Mouse (Mus musculus): ENCODE results near the gene Zfp799. TPM values are rescaled to one million over a fixed set of nuclear protein-coding genes. Genes with fewer than 3 reads are reported as not detected.
"Not testable (repeated sequence)": the region's sequence is repeated elsewhere in the genome, so short reads cannot be mapped to it uniquely, and the experiment has no call there.

The Zfp799 gene
- polyA plus RNA-seq (2016; fragmentation: Nextera tagmentation; extraction: Ambion mirVana) = 19.9 and 21.8 TPM in 2 replicates

GRCm38 (mm10) chr17:32829540-32830417 is at the start of gene Zfp799:
Zfp799 (minus strand) TSS chr17:32830261.
- no peaks in the 10 kb centered on the region for H3K27me3 ChIP-seq
- peak within 1 kb of the TSS; percentile 80 for H3K4me3 ChIP-seq (replicated peaks)
- peaks cover 6% of the 10 kb centered on the region for H3K4me1 ChIP-seq (replicated peaks)
- H3K4me2 ChIP-seq = peak within 1 kb of the TSS; percentile 73
- ATAC-seq (ENCODE audit: insufficient number of reproducible peaks, insufficient read depth, low FRiP score, low TSS enrichment, low read depth) = peak; percentile 95
- no peaks in the 10 kb centered on the region for H3K9me3 ChIP-seq
- peaks cover 25% of the 10 kb centered on the region for H3K36me3 ChIP-seq
- peak within 1 kb of the TSS; percentile 94 for H3K9ac ChIP-seq (replicated peaks)
- 2% methylated on average over 30 of the region's 35 CpGs for WGBS
- H3K27ac ChIP-seq = peak within 1 kb of the TSS; percentile 80

GRCm38 (mm10) chr17:32878773-32879172 is 48.7 kb upstream of the Zfp799 start:
- no peak overlapping the region for H3K9ac ChIP-seq (replicated peaks)
- no peak for ATAC-seq (ENCODE audit: insufficient number of reproducible peaks, insufficient read depth, low FRiP score, low TSS enrichment, low read depth)
- WGBS = 94% methylated on average over 11 of the region's 11 CpGs
- H3K27ac ChIP-seq = no peak overlapping the region
- peaks cover 17% of the 10 kb centered on the region for H3K4me1 ChIP-seq (replicated peaks)
- H3K4me3 ChIP-seq (replicated peaks) = no peak overlapping the region
- H3K4me2 ChIP-seq = no peak overlapping the region
- 0 out of 2 replicates have a peak, but pooled peaks cover 4% of the 10 kb centered on the region for H3K9me3 ChIP-seq
- no peaks in the 10 kb centered on the region for H3K27me3 ChIP-seq
- peaks cover 43% of the 10 kb centered on the region for H3K36me3 ChIP-seq

- Histone ChIP-seq H3K4me1 (replicated peaks) (peaks cover 17% of the 10 kb centered on the region), H3K4me3 (replicated peaks) (peak overlapping the region; percentile 24), H3K27me3 (no peaks in the 10 kb centered on the region), H3K27ac (no peak overlapping the region), H3K36me3 (peaks cover 31% of the 10 kb centered on the region), H3K9me3 (0 out of 2 replicates have a peak, but pooled peaks cover 4% of the 10 kb centered on the region), H3K9ac (replicated peaks) (peak overlapping the region; percentile 42; the same call in 1 of the 2 replicates), H3K4me2 (peak overlapping the region; percentile 54)
- ATAC-seq (ENCODE audit: insufficient number of reproducible peaks, insufficient read depth, low FRiP score, low TSS enrichment, low read depth) = no peak
- 4% methylated on average over 22 of the region's 22 CpGs for WGBS
Measured at GRCm38 (mm10) chr17:32877471-32878171, 47.6 kb upstream of the Zfp799 start.

GRCm38 (mm10) chr17:32872696-32873095 is 42.6 kb upstream of the Zfp799 start:
- WGBS = 67% methylated on average over 5 of the region's 5 CpGs
- H3K9ac ChIP-seq (replicated peaks) = no peak overlapping the region
- no peaks in the 10 kb centered on the region for H3K9me3 ChIP-seq
- no peaks in the 10 kb centered on the region for H3K36me3 ChIP-seq
- peaks cover 14% of the 10 kb centered on the region for H3K4me1 ChIP-seq (replicated peaks)
- no peak overlapping the region for H3K27ac ChIP-seq
- no peak overlapping the region for H3K4me3 ChIP-seq (replicated peaks)
- no peak overlapping the region for H3K4me2 ChIP-seq
- ATAC-seq (ENCODE audit: insufficient number of reproducible peaks, insufficient read depth, low FRiP score, low TSS enrichment, low read depth) = no peak
- H3K27me3 ChIP-seq = no peaks in the 10 kb centered on the region

- Histone ChIP-seq H3K36me3 (no peaks in the 10 kb centered on the region), H3K27ac (no peak overlapping the region), H3K9me3 (no peaks in the 10 kb centered on the region), H3K4me2 (no peak overlapping the region), H3K27me3 (no peaks in the 10 kb centered on the region), H3K9ac (replicated peaks) (no peak overlapping the region), H3K4me1 (replicated peaks) (peaks cover 8% of the 10 kb centered on the region), H3K4me3 (replicated peaks) (no peak overlapping the region)
- WGBS = 70% methylated on average over 4 of the region's 4 CpGs
- no peak for ATAC-seq (ENCODE audit: insufficient number of reproducible peaks, insufficient read depth, low FRiP score, low TSS enrichment, low read depth)
Measured at GRCm38 (mm10) chr17:32872091-32872490, 42.0 kb upstream of the Zfp799 start.

DNA sequence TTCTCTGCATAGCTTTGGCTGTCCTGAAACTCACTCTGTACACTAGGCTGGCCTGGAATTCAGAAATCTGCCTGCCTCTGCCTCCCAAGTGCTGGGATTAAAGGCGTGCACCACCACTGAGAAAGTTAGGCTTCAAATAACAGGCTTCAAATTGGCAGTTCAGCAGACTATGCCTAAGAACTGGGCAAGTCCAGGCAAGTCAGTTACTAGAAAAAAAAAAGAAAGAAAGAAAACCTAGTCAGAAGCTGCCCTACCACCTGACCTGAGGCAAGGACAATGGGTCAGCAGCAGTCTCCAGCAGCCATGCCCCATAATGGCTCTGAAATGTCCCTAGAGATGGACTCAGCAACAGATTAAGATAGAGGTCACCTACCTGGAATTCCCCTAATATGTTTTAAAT is 41.4 kb upstream of the Zfp799 start:
- Histone ChIP-seq H3K9ac (replicated peaks) (no peak overlapping the region), H3K4me1 (replicated peaks) (peaks cover 2% of the 10 kb centered on the region; the same call in 1 of the 2 replicates), H3K27ac (no peak overlapping the region), H3K9me3 (no peaks in the 10 kb centered on the region), H3K4me2 (no peak overlapping the region), H3K36me3 (no peaks in the 10 kb centered on the region), H3K27me3 (no peaks in the 10 kb centered on the region), H3K4me3 (replicated peaks) (no peak overlapping the region)
- 84% methylated on average over 1 of the region's 1 CpGs for WGBS
- no peak for ATAC-seq (ENCODE audit: insufficient number of reproducible peaks, insufficient read depth, low FRiP score, low TSS enrichment, low read depth)

GRCm38 (mm10) chr17:32867266-32867665 is 37.2 kb upstream of the Zfp799 start:
- not testable (repeated sequence) for H3K27me3 ChIP-seq; H3K4me3 ChIP-seq (replicated peaks); H3K4me2 ChIP-seq; H3K9me3 ChIP-seq; H3K4me1 ChIP-seq (replicated peaks); H3K9ac ChIP-seq (replicated peaks); H3K36me3 ChIP-seq; H3K27ac ChIP-seq; ATAC-seq (ENCODE audit: insufficient number of reproducible peaks, insufficient read depth, low FRiP score, low TSS enrichment, low read depth)
- 55% methylated on average over 5 of the region's 7 CpGs for WGBS

DNA sequence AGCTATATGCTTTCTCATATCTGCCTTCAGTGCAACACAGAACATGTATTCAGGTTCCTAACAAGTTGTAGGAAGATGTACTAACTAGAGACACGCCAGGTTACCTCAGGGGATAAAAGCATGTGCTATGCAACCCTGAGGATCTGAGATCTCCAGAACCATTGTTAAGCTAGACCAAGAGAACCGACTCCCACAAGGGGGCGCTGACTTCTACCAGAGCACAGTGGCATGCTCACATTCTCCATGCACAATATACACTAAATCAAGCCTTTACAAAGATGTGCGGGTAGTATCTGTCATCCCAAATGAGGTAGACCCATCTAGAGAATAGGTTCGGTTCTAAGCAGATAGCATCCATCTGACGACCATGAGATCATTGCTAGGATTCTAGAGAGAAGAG is 26.7 kb upstream of the Zfp799 start:
- WGBS = 63% methylated on average over 4 of the region's 6 CpGs
- not testable (repeated sequence) for H3K4me3 ChIP-seq (replicated peaks); H3K36me3 ChIP-seq; H3K27ac ChIP-seq; H3K27me3 ChIP-seq; H3K9ac ChIP-seq (replicated peaks); H3K9me3 ChIP-seq; ATAC-seq (ENCODE audit: insufficient number of reproducible peaks, insufficient read depth, low FRiP score, low TSS enrichment, low read depth); H3K4me1 ChIP-seq (replicated peaks); H3K4me2 ChIP-seq

DNA sequence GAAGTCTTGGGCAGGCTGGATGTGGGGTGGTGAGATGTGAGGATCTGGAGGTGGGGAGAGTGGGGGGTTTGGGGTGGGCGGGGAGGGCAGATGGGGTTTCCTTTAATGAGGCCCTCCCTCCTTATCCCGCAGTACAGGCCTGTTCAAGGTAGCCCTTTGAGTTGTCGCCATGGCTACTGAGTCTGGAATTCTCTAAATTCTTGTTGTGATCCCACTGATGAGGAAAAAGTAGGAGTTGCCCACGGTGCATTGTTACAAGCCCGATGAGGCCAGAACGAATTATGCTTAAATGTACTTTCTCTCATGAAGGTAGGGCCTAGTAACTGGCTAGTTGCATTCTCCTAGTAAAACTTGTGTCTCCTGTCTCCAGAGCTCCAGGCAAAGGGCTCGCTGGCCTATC is 21.5 kb upstream of the Zfp799 start:
- H3K36me3 ChIP-seq = no peaks in the 10 kb centered on the region
- no peak overlapping the region for H3K9ac ChIP-seq (replicated peaks)
- no peaks in the 10 kb centered on the region for H3K27me3 ChIP-seq
- H3K4me1 ChIP-seq (replicated peaks) = no peaks in the 10 kb centered on the region
- H3K27ac ChIP-seq = no peak overlapping the region
- ATAC-seq (ENCODE audit: insufficient number of reproducible peaks, insufficient read depth, low FRiP score, low TSS enrichment, low read depth) = no peak
- H3K4me2 ChIP-seq = no peak overlapping the region
- no peak overlapping the region for H3K4me3 ChIP-seq (replicated peaks)
- 61% methylated on average over 7 of the region's 7 CpGs for WGBS
- H3K9me3 ChIP-seq = no peaks in the 10 kb centered on the region

- H3K4me1 ChIP-seq (replicated peaks) = no peaks in the 10 kb centered on the region; the same call in 1 of the 2 replicates
- no peak overlapping the region for H3K27ac ChIP-seq
- H3K4me2 ChIP-seq = no peak overlapping the region
- H3K9me3 ChIP-seq = peaks cover 8% of the 10 kb centered on the region; the same call in 1 of the 2 replicates
- no peak overlapping the region for H3K9ac ChIP-seq (replicated peaks)
- no peaks in the 10 kb centered on the region for H3K27me3 ChIP-seq
- ATAC-seq (ENCODE audit: insufficient number of reproducible peaks, insufficient read depth, low FRiP score, low TSS enrichment, low read depth) = no peak
- no peaks in the 10 kb centered on the region for H3K36me3 ChIP-seq
- H3K4me3 ChIP-seq (replicated peaks) = no peak overlapping the region
- 84% methylated on average over 2 of the region's 2 CpGs for WGBS
Measured at GRCm38 (mm10) chr17:32841388-32841787, 11.3 kb upstream of the Zfp799 start.

DNA sequence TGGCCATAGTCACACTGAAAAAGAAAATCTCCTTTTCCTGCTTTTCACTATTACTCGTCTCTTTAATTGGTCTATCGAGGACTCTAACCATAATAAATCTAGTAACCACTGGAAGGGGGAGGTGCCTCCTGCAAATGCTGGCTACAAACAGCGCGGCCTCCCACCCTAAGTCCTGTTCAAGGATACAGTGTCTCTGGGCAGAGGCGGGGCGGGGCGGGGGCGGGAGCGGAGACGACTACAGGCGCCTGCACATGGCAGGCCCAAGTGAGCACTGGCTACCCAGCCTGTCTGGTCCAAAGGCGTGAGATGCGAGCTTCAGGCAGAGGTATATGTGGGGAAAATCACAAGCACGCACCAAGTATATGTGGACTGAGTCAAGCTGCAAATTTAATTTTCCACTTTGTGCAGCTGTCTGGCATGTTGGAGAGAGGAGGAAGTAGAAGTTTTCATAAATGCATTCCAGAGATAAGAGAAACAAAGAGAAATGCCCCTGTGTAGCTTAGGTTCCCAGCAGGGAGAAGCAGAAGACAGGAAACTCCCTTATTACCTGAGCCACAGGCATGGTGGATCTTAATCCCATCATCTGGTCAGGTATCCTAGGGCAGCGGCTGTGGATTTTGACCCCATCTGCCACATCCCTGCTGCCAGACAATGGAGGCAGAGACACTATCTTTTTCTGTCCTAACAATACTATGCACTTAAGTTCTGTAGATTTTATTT is 9.2 kb upstream of the Zfp799 start:
- no peak overlapping the region for H3K4me3 ChIP-seq (replicated peaks)
- WGBS = 38% methylated on average over 15 of the region's 15 CpGs
- H3K9ac ChIP-seq (replicated peaks) = no peak overlapping the region
- H3K4me1 ChIP-seq (replicated peaks) = no peaks in the 10 kb centered on the region; the same call in 1 of the 2 replicates
- no peaks in the 10 kb centered on the region for H3K27me3 ChIP-seq
- H3K36me3 ChIP-seq = no peaks in the 10 kb centered on the region
- no peak for ATAC-seq (ENCODE audit: insufficient number of reproducible peaks, insufficient read depth, low FRiP score, low TSS enrichment, low read depth)
- no peak overlapping the region for H3K27ac ChIP-seq
- H3K9me3 ChIP-seq = peaks cover 8% of the 10 kb centered on the region; the same call in 1 of the 2 replicates
- H3K4me2 ChIP-seq = peak overlapping the region; percentile 27
